Mouse (Mus musculus) kidney, adult 9 months (tissue): Measurements from ENCODE around the gene Ehd2.
A peak's percentile ranks its signal among the peaks of the same experiment; 100 is the strongest.

Source experiments
- DNase-seq: peaks from one replicate; pipeline ENCODE4 v3.0.0; 2022

Ehd2 gene

DNA sequence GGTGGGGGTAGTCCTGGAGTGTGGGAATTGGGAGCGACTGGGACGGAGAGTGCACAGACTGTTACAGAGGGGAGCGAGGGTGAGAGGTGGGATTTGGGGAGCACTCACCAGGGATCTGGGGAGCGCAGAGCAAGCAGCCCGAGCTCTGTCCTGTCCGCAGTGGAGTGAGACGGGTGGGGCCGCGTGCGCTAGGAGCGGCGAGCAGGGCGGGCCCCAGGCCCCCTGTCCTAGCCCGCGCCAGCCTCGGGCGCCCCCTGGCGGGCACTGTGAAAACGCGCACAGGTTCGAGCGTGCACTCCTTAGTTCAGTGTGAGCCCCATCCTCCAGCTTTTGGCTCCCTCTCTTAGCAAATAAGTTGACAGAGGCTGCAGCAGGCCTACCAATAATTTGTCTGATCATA lies at the start of gene Ehd2:
TSS of gene Ehd2 (minus strand) at position 256 of the 400 bp plus-strand sequence.
- DNase-seq: peak; percentile 57

- no peak for DNase-seq
These were observed 48.0 kb upstream of the Ehd2 start for GRCm38 (mm10) chr7:16015384-16015783.

- peak; percentile 66 for DNase-seq
These were observed 47.3 kb upstream of the Ehd2 start for GRCm38 (mm10) chr7:16014521-16015175.

- no peak for DNase-seq
These were observed 46.4 kb upstream of the Ehd2 start for GRCm38 (mm10) chr7:16013722-16014275.

GRCm38 (mm10) chr7:16012576-16013263 lies 45.4 kb upstream of the Ehd2 start:
- DNase-seq: peak; percentile 62

GRCm38 (mm10) chr7:16011418-16012085 lies 44.2 kb upstream of the Ehd2 start:
- no peak for DNase-seq

DNA sequence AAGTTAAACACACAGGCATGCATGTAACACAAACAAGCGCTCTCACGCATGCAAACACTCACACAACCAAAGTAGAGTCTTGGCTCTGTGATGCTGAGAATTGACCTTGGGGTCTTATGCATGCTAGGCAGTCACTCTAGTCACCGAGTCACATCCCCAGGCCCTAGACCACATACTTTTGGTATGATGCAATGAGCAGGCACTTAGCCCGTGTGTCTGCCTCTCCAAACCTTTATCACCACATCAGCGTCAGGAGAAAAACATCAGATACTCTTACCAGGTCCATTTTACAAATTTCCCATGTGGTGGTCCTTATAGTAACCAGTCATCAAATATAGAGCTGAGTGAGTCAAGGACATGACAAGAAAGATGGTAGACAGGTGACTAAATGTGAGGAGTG lies 43.3 kb upstream of the Ehd2 start:
- DNase-seq: no peak

- no peak for DNase-seq
These were observed 42.3 kb upstream of the Ehd2 start for GRCm38 (mm10) chr7:16009636-16010035.

GRCm38 (mm10) chr7:16005020-16005419 lies 37.7 kb upstream of the Ehd2 start:
- no peak for DNase-seq

DNA sequence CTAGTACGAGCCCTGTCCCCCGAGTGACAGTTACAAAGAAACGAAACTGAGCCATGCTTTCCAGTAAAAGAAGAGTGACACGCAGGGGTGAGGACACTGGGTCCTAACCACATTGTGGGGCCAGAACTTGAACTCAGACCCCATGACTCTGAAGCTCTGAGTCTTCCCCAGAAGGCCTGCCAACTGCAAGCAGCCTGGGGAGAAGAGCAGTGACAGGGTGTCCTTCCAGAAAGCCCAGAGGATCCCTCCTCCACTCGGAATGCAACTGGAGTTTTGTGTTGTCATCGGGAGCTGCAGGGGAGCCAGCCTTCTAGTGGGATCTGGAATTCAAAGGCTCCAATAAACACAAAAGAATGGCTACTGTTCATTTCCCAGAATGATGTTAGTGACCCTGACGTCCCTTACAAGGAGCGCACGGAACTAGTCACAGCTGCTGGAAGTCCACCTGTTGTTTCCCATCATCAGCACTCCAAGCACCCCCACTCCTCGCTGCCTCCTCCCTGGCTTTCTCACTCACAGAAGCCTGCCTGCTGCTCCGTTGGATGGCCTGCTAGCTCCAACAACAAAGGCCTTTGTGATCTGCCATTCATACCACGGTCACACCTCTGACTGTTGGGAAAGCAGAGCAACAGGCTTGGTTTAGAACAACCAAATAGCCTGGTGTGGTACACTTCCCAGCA lies 37.0 kb upstream of the Ehd2 start:
- DNase-seq: no peak

DNA sequence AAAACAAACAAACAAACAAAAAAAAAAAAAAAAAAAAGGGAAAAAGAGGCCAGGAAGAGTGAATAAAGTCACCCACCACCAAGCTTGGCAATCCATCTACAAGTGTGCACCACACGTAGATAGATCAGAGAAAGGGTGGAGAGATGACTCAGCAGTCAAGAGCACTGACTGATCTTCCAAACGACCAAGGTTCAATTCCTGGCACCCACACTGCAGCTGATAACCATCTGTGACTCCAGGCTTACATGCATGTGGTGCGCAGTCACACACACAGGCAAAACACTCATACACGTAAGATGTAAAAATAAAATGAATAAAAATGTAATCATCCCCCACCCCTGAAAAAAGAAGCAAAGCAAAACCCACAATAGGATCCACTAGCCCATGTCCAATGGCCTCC lies 35.7 kb upstream of the Ehd2 start:
- DNase-seq: no peak

- DNase-seq: no peak
These were observed 34.8 kb upstream of the Ehd2 start for GRCm38 (mm10) chr7:16002171-16002570.

GRCm38 (mm10) chr7:16001691-16002090 lies 34.3 kb upstream of the Ehd2 start:
- no peak for DNase-seq

GRCm38 (mm10) chr7:15993789-15994188 lies 26.4 kb upstream of the Ehd2 start:
- no peak for DNase-seq

- peak; percentile 92 for DNase-seq
These were observed 25.8 kb upstream of the Ehd2 start for GRCm38 (mm10) chr7:15993152-15993551.

- DNase-seq: peak; percentile 73
These were observed 24.4 kb upstream of the Ehd2 start for GRCm38 (mm10) chr7:15991764-15992163.

GRCm38 (mm10) chr7:15987661-15988356 lies 20.4 kb upstream of the Ehd2 start:
- peak; percentile 52 for DNase-seq

GRCm38 (mm10) chr7:15982729-15983407 lies 15.5 kb upstream of the Ehd2 start:
- peak; percentile 65 for DNase-seq

DNA sequence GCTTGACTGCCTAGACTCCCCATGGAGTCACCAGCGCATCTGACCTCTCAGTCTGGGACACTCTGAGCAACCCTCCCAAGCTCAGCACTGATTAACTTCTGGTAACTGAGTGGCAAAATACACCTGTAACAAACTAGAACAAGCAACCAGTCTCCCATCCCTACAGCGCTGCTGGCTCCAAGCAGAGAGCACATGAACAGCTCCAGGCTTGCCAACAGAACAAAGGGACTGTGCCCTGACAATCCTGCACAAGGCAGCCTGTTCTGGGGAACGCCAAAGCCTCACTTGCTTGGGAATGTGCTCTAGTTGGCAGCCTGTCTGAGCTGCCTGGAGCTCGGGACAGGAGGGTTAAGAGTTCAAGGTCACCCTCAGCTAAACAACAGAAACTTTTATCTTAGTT lies 14.2 kb upstream of the Ehd2 start:
- DNase-seq: peak; percentile 95

DNA sequence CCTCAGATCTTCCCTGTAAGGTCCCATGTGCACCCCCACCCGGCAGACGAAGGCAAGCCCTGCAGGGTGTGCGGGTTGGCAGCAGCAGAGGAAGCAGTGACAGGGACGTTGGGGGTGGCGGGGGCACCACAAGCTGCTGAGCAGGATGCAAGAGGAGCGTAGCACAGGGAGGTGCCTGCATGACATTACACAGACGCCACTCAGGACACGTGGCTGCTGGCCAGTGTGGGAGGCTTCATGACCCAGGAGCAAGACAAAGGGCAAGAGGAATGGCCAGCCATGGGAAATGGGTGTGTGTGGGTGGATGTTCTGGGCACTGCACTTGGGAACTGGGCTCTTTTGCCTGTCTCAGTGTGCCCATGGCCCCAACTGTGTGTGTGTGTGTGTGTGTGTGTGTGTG lies 12.9 kb upstream of the Ehd2 start:
- DNase-seq: peak; percentile 83

DNA sequence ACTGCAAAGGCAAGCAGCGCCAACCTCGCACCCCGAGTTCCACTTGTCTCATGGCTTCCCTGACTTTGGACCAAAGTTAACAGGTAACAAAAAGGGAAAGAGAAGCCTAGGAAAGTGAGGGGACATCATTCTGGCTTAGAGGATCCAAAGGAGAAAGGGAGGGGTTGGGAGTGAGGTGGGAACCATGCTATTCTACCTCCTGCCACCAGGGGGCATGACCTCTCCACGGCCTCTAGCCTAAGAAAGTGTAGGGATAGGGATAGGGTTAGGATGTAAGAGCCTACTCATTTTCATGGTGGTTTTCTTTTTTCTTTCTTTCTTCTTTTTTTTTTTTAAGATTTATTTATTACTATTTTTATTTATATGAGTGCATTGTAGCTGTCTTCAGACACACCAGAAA lies 8.5 kb upstream of the Ehd2 start:
- peak; percentile 54 for DNase-seq

DNA sequence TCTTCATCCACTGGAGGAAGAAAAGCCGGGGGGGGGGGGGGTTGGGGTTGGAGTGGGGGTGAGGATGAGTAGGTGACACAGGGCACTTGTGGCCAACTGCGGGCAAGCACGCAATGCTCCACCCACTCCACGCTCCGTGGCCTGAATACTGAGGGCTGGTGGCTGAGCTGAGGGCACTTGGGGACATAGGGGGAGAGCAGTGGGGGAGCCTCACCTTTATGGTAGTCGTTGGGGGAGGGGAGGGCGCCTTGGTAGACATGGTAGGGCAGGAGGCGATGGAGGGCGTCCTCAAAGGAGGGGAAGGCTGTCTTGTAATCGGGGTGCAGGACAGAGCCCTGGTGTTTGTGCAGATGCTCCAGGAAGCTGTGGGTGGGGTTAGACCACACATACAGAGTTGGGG lies 8.1 kb upstream of the Ehd2 start:
- no peak for DNase-seq
